Mouse (Mus musculus): ENCODE measurements around the gene Daxx.
"Not testable (repeated sequence)": the region's sequence is repeated elsewhere in the genome, so short reads cannot be mapped to it uniquely, and the experiment has no call there.

Daxx gene

GRCm38 (mm10) chr17:33943454-33943853, 34.2 kb downstream of the Daxx start:
- no peak for DNase-seq (ENCODE audit: low spot score)

- no peak for DNase-seq (ENCODE audit: low spot score)
Measured at GRCm38 (mm10) chr17:33947430-33948089, 38.3 kb downstream of the Daxx start.

GRCm38 (mm10) chr17:33948090-33948904, 39.1 kb downstream of the Daxx start:
- DNase-seq (ENCODE audit: low spot score) = no peak

- DNase-seq (ENCODE audit: low spot score) = no peak
Measured at GRCm38 (mm10) chr17:33948905-33949537, 39.8 kb downstream of the Daxx start.

- DNase-seq (ENCODE audit: low spot score) = no peak
Measured at GRCm38 (mm10) chr17:33950131-33950625, 41.0 kb downstream of the Daxx start.

GRCm38 (mm10) chr17:33951021-33951946, 42.1 kb downstream of the Daxx start, which contains the start of gene B3galt4:
Gene B3galt4, minus strand, starts transcription at chr17:33951488.
- DNase-seq (ENCODE audit: low spot score) = peak; percentile 85

GRCm38 (mm10) chr17:33952015-33952414, 42.8 kb downstream of the Daxx start:
- DNase-seq (ENCODE audit: low spot score) = not testable (repeated sequence)

- DNase-seq (ENCODE audit: low spot score) = no peak
Measured at GRCm38 (mm10) chr17:33952879-33953278, 43.7 kb downstream of the Daxx start.

- no peak for DNase-seq (ENCODE audit: low spot score)
Measured at GRCm38 (mm10) chr17:33953310-33953709, 44.1 kb downstream of the Daxx start.

- no peak for DNase-seq (ENCODE audit: low spot score)
Measured at GRCm38 (mm10) chr17:33953961-33954565, 44.8 kb downstream of the Daxx start.

- DNase-seq (ENCODE audit: low spot score) = no peak
Measured at GRCm38 (mm10) chr17:33954646-33955554, 45.7 kb downstream of the Daxx start.

GRCm38 (mm10) chr17:33955555-33956214, 46.5 kb downstream of the Daxx start, which contains the start of the genes Vps52 and Rps18:
Gene Vps52, plus strand, starts transcription at chr17:33955812.
Gene Rps18, minus strand, starts transcription at chr17:33956001.
- peak; percentile 96 for DNase-seq (ENCODE audit: low spot score)

GRCm38 (mm10) chr17:33956336-33956735, 47.1 kb downstream of the Daxx start:
- no peak for DNase-seq (ENCODE audit: low spot score)

- no peak for DNase-seq (ENCODE audit: low spot score)
Measured at GRCm38 (mm10) chr17:33957493-33957892, 48.3 kb downstream of the Daxx start.

- no peak for DNase-seq (ENCODE audit: low spot score)
Measured at GRCm38 (mm10) chr17:33958451-33958850, 49.2 kb downstream of the Daxx start.

GRCm38 (mm10) chr17:33959135-33959534, 49.9 kb downstream of the Daxx start:
- DNase-seq (ENCODE audit: low spot score) = no peak

GRCm38 (mm10) chr17:33959948-33960347, 50.7 kb downstream of the Daxx start:
- DNase-seq (ENCODE audit: low spot score) = no peak

- DNase-seq (ENCODE audit: low spot score) = no peak
Measured at GRCm38 (mm10) chr17:33962876-33963275, 53.7 kb downstream of the Daxx start.

Data from c-Kit-positive CD71-positive TER-119-positive erythroid progenitor cells, embryonic 14.5 days (primary cell).